Mouse (Mus musculus): ENCODE results near the gene Ctso.

Ctso gene

GRCm38 (mm10) chr3:81932141-81933101, at the start of gene Ctso:
TSS of gene Ctso (plus strand) at chr3:81932601.
- peak; percentile 50 to 91 for DNase-seq (ENCODE audit: low spot score in 2 of 2)

GRCm38 (mm10) chr3:81883916-81884315, 48.5 kb upstream of the Ctso start:
- no peak for DNase-seq (ENCODE audit: low spot score in 2 of 2)

DNA sequence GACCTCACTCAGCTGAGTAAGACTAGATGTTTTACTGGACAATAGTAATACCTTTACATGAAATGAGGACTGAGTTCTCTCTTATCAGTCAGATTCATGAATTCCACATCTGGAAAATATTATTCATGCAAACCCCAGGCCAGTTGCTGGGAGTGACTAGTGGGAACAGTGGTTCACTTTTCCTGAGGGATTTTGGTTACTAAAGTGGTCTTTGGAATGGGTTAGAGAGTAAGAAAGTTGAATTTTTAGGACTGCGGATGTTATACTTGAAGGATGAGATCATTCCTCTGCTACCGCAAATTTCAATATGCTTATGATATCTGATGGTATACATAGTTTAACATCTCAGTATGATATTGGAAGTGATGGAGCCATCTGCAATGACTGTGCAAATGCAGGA, 46.8 kb upstream of the Ctso start:
- no peak for DNase-seq (ENCODE audit: low spot score in 2 of 2)

DNA sequence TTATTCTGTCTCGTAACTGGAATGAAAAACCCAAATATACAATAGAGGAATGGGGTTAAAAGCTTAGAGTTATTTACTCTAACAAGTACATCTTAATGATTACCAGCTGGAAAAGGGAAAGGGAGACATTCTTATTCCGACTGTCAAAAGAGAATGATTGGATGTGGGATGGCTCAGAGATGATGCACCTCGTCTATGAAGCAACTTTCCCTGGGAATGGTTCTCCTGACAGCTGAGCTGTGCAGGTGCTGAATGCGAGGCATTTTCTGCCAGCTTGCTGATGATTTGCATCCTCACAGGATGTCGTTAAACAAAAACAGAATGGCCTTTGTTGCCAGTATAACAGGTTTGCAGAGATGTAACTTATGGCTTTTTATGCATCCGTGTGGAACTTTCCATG, 43.3 kb upstream of the Ctso start:
- DNase-seq (ENCODE audit: low spot score in 2 of 2): no peak

- DNase-seq (ENCODE audit: low spot score in 2 of 2): no peak
Measured at GRCm38 (mm10) chr3:81910286-81911036, 21.9 kb upstream of the Ctso start.

DNA sequence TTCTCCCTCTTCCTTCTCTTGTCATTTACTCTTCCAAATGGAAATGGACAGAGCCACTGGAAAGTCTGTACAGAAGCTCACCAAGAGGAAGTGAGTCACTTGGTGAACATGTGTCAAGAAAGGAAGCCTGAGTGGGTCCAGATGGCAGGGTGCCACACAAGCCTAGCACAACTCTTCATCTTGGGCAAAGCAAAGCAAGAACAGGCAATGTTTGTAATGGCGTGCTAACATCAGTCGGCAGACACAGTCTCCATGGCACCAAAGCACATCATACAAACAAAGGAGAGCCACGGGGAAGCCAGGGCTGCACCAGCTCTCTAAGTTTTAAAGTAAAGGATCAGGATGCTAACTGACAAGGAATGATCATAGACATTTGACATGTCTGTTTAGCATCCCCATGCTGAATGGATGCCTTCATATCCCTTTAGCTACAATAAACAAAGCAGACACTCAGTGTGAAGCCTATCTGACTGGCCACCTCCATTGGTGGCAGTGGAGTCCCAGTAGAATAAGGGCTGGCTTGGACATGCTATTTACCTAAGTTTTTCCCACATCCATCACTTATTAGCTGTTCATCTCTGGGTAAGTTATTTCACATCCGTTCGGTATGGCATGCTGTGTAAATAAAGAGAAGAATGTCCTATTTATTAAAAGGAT, 16.2 kb upstream of the Ctso start:
- no peak for DNase-seq (ENCODE audit: low spot score in 2 of 2)

DNA sequence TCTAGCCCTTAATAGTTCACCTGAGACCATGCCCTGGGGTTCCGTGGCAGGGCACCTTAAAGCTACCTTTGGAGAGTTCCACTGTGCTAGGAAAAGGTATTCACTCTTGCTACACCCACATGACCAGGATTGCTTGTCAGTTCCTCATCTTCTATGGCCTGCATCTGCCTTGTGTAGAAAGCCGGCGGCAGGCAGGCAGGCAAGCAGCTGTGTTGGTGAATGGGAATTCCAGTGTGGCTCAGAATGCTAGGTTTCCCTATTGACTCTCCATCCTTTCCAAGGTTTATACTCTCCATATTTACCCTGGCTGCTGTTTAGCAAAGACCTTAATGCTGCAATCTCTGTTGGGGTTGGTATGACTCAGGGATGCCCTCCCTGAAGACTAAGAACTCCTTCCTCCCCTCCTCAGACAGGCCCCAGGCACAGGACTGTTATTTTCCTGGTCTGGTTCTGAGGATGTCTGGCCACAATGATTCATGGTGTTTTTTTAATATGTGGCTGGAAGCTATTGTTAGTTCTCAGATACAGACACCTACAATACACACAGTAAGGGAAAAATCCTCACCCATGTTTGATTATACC, 15.0 kb upstream of the Ctso start:
- no peak for DNase-seq (ENCODE audit: low spot score in 2 of 2)

DNA sequence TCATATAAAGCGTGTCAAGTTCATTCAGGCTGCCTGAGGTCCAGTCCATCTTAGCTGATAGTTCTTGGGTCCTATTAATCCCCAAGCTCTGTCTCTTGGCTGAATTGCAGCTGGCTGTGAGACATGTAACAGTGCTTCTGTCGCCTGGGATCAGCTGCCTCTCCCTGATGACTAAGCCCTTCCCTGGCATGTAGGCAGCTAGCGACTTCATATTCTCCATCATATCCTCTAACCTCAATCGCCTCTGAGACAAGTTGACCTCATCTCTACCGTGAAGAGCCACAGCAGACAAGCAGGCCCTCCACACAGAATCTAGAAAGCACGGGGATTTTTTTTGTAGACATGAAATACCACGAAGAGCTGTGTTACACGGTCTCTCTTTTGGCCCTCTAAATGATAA, 14.2 kb upstream of the Ctso start:
- DNase-seq (ENCODE audit: low spot score in 2 of 2): no peak

GRCm38 (mm10) chr3:81919681-81920080, 12.7 kb upstream of the Ctso start:
- no peak for DNase-seq (ENCODE audit: low spot score in 2 of 2)

DNA sequence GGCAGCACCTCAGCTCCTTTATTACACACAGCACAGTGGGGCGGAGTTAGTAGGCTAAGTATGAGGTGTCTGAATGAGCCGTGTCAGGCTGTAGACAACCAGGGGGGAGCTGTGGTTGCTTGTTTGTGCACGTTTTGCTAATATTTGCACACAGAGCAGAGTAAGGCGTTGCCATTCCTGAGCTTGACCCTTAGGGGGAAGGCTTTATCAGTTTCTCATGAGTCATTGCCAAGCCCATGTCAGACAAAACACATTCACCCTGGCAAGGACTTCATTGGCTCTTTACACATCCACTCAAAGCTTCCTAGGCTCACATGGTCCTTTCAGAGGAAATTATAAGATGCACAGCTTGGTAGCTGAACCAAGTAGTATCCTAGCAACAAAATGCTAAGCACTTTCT, 9.5 kb upstream of the Ctso start:
- DNase-seq (ENCODE audit: low spot score in 2 of 2): peak in 1 of 2 experiments; percentile 44

DNA sequence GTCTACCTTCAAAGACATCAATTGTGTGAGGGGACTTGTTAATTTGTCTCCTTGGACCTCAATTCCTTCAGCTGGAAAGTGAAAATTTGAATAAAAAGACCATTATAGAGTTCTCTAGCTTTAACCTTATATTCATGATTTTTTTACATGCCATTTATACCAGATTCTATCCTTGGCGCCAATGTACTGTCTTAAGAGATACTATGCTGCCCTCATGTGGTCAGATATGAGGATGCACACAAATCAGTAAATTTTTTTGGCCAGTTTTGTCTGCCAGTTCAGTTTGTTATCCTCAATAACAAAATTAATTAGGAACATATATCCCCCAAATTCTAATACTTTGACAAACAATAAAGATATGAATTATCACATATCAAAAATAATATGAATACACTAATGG, 7.5 kb upstream of the Ctso start:
- peak in 1 of 2 experiments; percentile 77 for DNase-seq (ENCODE audit: low spot score in 2 of 2)

- DNase-seq (ENCODE audit: low spot score in 2 of 2): no peak
Measured at GRCm38 (mm10) chr3:81925856-81926255, 6.5 kb upstream of the Ctso start.

GRCm38 (mm10) chr3:81926764-81927325, 5.6 kb upstream of the Ctso start:
- DNase-seq (ENCODE audit: low spot score in 2 of 2): peak in 1 of 2 experiments; percentile 14

GRCm38 (mm10) chr3:81929073-81929472, 3.3 kb upstream of the Ctso start:
- DNase-seq (ENCODE audit: low spot score in 2 of 2): no peak

DNA sequence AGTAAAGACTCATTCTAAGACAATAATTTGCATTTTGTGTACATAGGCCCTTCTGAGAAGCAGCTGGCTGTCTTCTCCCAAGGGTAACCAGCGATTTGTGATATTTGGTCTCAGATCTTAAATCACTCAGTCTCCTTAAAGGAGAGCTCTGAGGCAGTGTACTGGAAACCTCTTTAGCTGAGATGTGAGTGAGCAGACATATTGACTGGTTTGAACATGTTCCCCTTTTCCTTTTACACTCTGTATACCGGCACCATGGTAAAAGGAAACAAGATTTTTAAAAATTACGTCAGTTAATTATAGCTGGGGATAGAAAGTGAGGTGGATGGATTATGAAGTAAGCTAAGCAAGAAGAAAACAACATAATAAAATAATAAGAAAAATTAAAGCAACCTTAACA, 706 bp upstream of the Ctso start:
- DNase-seq (ENCODE audit: low spot score in 2 of 2): no peak

GRCm38 (mm10) chr3:81933348-81933747, 947 bp downstream of the Ctso start:
- DNase-seq (ENCODE audit: low spot score in 2 of 2): no peak

DNA sequence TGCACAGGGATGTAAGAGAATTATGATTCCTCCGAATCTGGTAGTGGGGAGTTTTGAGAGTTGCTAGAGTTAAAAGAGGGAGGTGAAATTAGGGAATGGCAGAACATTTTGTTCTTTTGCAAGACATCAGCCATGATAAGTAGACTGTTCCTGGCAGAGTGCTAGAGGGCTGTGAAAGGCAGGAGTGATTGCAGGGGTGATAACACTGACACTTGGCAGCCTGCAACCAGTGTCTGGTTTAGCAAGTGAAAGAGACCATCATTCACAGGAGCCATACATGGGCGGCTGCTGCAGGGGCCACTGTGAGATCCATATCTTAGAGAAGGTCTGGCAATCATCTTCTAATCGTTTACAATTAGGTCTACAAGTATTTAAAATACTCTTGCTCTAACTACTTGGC, 6.5 kb downstream of the Ctso start:
- no peak for DNase-seq (ENCODE audit: low spot score in 2 of 2)

GRCm38 (mm10) chr3:81942341-81942740, 9.9 kb downstream of the Ctso start:
- DNase-seq (ENCODE audit: low spot score in 2 of 2): no peak

GRCm38 (mm10) chr3:81943097-81943496, 10.7 kb downstream of the Ctso start:
- DNase-seq (ENCODE audit: low spot score in 2 of 2): no peak

DNA sequence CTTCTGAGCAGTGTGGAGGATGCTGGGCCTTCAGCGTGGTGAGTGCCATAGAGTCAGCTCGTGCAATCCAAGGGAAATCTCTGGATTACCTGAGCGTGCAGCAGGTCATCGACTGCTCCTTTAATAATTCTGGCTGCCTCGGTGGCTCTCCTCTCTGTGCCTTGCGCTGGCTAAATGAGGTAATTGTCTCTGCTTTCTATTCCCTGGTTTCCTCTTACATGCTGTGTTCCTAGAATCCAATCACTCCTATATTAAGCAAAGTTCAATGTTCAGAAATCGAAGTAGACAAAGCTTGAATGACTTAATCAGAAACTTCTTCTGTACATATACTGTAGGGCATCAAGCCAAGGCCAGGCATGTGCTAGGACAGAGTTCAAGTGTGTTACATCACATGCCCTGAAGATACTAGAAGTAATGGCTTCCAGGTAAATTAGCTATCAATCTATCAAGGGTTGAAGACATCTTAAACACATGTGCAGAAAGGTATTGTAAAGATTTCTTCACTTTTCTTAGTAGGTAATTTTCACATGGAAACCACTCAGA, 12.5 kb downstream of the Ctso start:
- DNase-seq (ENCODE audit: low spot score in 2 of 2): no peak

DNA sequence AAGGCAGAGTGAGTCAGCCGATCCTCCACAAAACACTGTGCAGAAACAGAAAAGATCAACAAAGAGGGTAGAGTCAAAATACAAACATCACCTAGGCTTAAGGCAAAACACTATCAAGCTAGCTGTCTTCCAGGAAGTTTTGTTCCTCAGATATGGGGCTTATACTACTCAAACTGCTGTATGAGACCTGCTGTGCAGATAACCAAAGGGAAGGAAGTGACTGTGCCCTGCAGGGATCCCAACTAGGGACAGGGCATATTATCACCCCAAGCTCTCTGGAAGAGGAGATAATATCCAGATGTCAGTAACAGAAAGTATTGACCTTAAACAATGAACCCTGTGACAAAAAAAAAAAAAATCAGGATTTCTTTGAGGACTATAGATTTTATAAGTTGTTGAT, 16.6 kb downstream of the Ctso start:
- no peak for DNase-seq (ENCODE audit: low spot score in 2 of 2)

Data from left cerebral cortex, adult 9 months (tissue).